Mouse (Mus musculus) CH12.LX (cell line): ENCODE measurements around the gene Stag1.

Experiments used
- CHD2 ChIP-seq: IDR thresholded peaks from 2 replicates; pipeline ENCODE4 v1.6.1; 2011; ENCODE audit warnings: low read length, improper control_type of control experiment
- CTCF ChIP-seq, 2 experiments: IDR thresholded peaks in 1 of 2; conservative IDR thresholded peaks in 1 of 2; 2 replicates each; pipeline ENCODE4 v1.5.1; 2011 to 2012; ENCODE audit warnings: low read depth in 2 of 2, low read length in 2 of 2, improper control_type of control experiment in 1 of 2, inconsistent platforms in 1 of 2, mild to moderate bottlenecking in 1 of 2, moderate library complexity in 1 of 2
- GABPA ChIP-seq: IDR thresholded peaks from 2 replicates; pipeline ENCODE4 v1.6.1; 2012; ENCODE audit warnings: low read depth, low read length, improper control_type of control experiment, inconsistent platforms; ENCODE audit not compliant: insufficient replicate concordance
- MXI1 ChIP-seq: IDR thresholded peaks from 2 replicates; pipeline ENCODE4 v1.6.1; 2011; ENCODE audit warnings: mild to moderate bottlenecking, low read depth, low read length, improper control_type of control experiment
- MYC ChIP-seq: IDR thresholded peaks from 2 replicates; pipeline ENCODE4 v1.6.1; 2011; ENCODE audit warnings: low read depth, mild to moderate bottlenecking, improper control_type of control experiment, low read length
- PAX5 ChIP-seq: IDR thresholded peaks from 2 replicates; pipeline ENCODE4 v1.6.1; 2012; ENCODE audit warnings: low read length, inconsistent platforms, mixed read lengths
- POLR2A ChIP-seq: IDR thresholded peaks from 2 replicates; pipeline ENCODE4 v1.6.1; 2011; ENCODE audit warnings: low read depth, mild to moderate bottlenecking, improper control_type of control experiment, low read length
- POLR2AphosphoS2 ChIP-seq: IDR thresholded peaks from 2 replicates; pipeline ENCODE4 v1.6.1; 2011; ENCODE audit warnings: low read depth, low read length, improper control_type of control experiment
- RCOR1 ChIP-seq: conservative IDR thresholded peaks from 2 replicates; pipeline ENCODE4 v1.6.1; 2012; ENCODE audit warnings: low read depth, mild to moderate bottlenecking, inconsistent platforms, low read length, improper control_type of control experiment
- UBTF ChIP-seq: IDR thresholded peaks from 2 replicates; pipeline ENCODE4 v1.6.1; 2012; ENCODE audit warnings: low read depth, mild to moderate bottlenecking, inconsistent platforms, low read length, improper control_type of control experiment, moderate library complexity
- ZC3H11A ChIP-seq: IDR thresholded peaks from 2 replicates; pipeline ENCODE4 v1.6.1; 2012; ENCODE audit warnings: low read depth, mild to moderate bottlenecking, inconsistent platforms, low read length, improper control_type of control experiment
- ZKSCAN1 ChIP-seq: IDR thresholded peaks from 2 replicates; pipeline ENCODE4 v1.6.1; 2012; ENCODE audit warnings: low read depth, inconsistent platforms, low read length, improper control_type of control experiment, borderline replicate concordance
- ZMIZ1 ChIP-seq: IDR thresholded peaks from 2 replicates; pipeline ENCODE4 v1.6.1; 2012; ENCODE audit warnings: low read depth, mild to moderate bottlenecking, inconsistent platforms, low read length, improper control_type of control experiment

GRCm38 (mm10) chr9:100682285-100682684 lies 84.7 kb downstream of the Stag1 start:
- TF ChIP-seq CTCF (conservative IDR thresholded peaks at IDR 0.05 in 1 of 2, IDR thresholded peaks at IDR 0.05 in 1 of 2; ENCODE audit: low read depth in 2 of 2, low read length in 2 of 2) (no peak), POLR2A (no peak), MXI1 (no peak), ZKSCAN1 (no peak), ZC3H11A (no peak), ZMIZ1 (no peak), UBTF (no peak), GABPA (no peak), CHD2 (no peak), MYC (no peak), POLR2AphosphoS2 (no peak), PAX5 (no peak), RCOR1 (no peak)
